Mouse (Mus musculus) midbrain, embryonic 11.5 days (tissue): ENCODE data around the gene Bglap. TPM values are rescaled to one million over a fixed set of nuclear protein-coding genes. Genes with fewer than 3 reads are reported as not detected.

ENCODE experiments used
- ATAC-seq: fragments of 200-750 bp; cut with Nextera tagmentation; 2 replicates; pipeline ENCODE4 v1.8.0; 2017; ENCODE audit warnings: moderate TSS enrichment, moderate library complexity; ENCODE audit not compliant: low FRiP score
- DNase-seq: peaks from one replicate; pipeline ENCODE4 v3.0.0; 2015; ENCODE audit warnings: low spot score; ENCODE audit errors: missing footprints
- H3K27ac ChIP-seq: fragments of 300-500 bp; sonication (generic); 2 replicates; pipeline ENCODE4 v1.5.1; 2014; ENCODE audit warnings: low read depth, low read length
- H3K27me3 ChIP-seq: fragments of 300-500 bp; sonication (generic); 2 replicates; pipeline ENCODE4 v1.6.1; 2014; ENCODE audit warnings: mild to moderate bottlenecking, low read length, moderate library complexity, mixed read lengths; ENCODE audit not compliant: control insufficient read depth, insufficient read depth
- H3K36me3 ChIP-seq: fragments of 300-500 bp; sonication (generic); 2 replicates; pipeline ENCODE4 v1.6.1; 2014; ENCODE audit warnings: mild to moderate bottlenecking, low read length, moderate library complexity, mixed read lengths; ENCODE audit not compliant: control insufficient read depth, insufficient read depth
- H3K4me1 ChIP-seq: fragments of 300-500 bp; sonication (generic); 2 replicates; pipeline ENCODE4 v1.6.1; 2014; ENCODE audit warnings: low read length; ENCODE audit not compliant: control insufficient read depth, insufficient read depth
- H3K4me2 ChIP-seq: fragments of 300-500 bp; sonication (generic); 2 replicates; pipeline ENCODE4 v1.6.1; 2014; ENCODE audit warnings: mild to moderate bottlenecking, moderate library complexity
- H3K4me3 ChIP-seq: fragments of 300-500 bp; sonication (generic); 2 replicates; pipeline ENCODE4 v1.5.1; 2014; ENCODE audit warnings: low read depth, low read length
- H3K9ac ChIP-seq: fragments of 300-500 bp; sonication (generic); 2 replicates; pipeline ENCODE4 v1.6.1; 2014; ENCODE audit warnings: low read length
- H3K9me3 ChIP-seq: fragments of 300-500 bp; sonication (generic); 2 replicates; pipeline ENCODE4 v1.6.1; 2016; ENCODE audit warnings: low read length; ENCODE audit not compliant: control insufficient read depth
- WGBS: fragments of 180-500 bp; shearing (Covaris S2); extraction: QIAGEN DNeasy Blood & Tissue Kit; methylation state at CpG from one replicate; pipeline ENCODE4 v1.1.7; 2014; 5-methylcytosine and 5-hydroxymethylcytosine counted together
- polyA plus RNA-seq: library from polyadenylated mRNA; unstranded; fragments of >200 nt; fragmentation: Nextera tagmentation; extraction: Ambion mirVana; gene quantifications from 2 replicates; pipeline ENCODE4 v1.2.1, GENCODE M21; 2014

Bglap gene
- polyA plus RNA-seq, 1 experiment from 2014 or later, result 0.48 TPM

- DNase-seq (no peak), ATAC-seq (no peak)
- Histone ChIP-seq H3K9ac (no peak overlapping the region), H3K4me3 (no peak overlapping the region), H3K9me3 (no peaks in the 10 kb centered on the region), H3K27me3 (no peaks in the 10 kb centered on the region), H3K4me1 (peaks cover 10% of the 10 kb centered on the region), H3K36me3 (peaks cover 4% of the 10 kb centered on the region), H3K4me2 (peak overlapping the region; percentile 71; the same call in 1 of the 2 replicates), H3K27ac (no peak overlapping the region)
- 93% methylated on average over 11 of the region's 11 CpGs for WGBS
Observed at GRCm38 (mm10) chr3:88337367-88338020, 46.8 kb downstream of the Bglap start.

- H3K4me2 ChIP-seq, result peak within 1 kb of the TSS; percentile 71
- ATAC-seq (peak; percentile 95), DNase-seq (peak; percentile 99)
- no peaks in the 10 kb centered on the region for H3K27me3 ChIP-seq
- H3K9ac ChIP-seq, result peak within 1 kb of the TSS; percentile 97
- peak within 1 kb of the TSS; percentile 86 for H3K27ac ChIP-seq
- H3K9me3 ChIP-seq, result no peaks in the 10 kb centered on the region
- 3% methylated on average over 53 of the region's 66 CpGs for whole genome bisulfite sequencing
- peaks cover 10% of the 10 kb centered on the region for H3K4me1 ChIP-seq
- no peaks in the 10 kb centered on the region for H3K36me3 ChIP-seq
- peak within 1 kb of the TSS; percentile 84 for H3K4me3 ChIP-seq
Observed at GRCm38 (mm10) chr3:88336058-88337013, 47.9 kb downstream of the Bglap start, which contains the start of the genes Tmem79 and Smg5. Gene Tmem79 (minus strand): TSS chr3:88336148. Gene Smg5 (plus strand): TSS chr3:88336260.

- Histone ChIP-seq H3K36me3 (no peaks in the 10 kb centered on the region), H3K4me2 (peak overlapping the region; percentile 71), H3K4me3 (peak overlapping the region; percentile 84), H3K4me1 (peaks cover 10% of the 10 kb centered on the region), H3K9me3 (no peaks in the 10 kb centered on the region), H3K27ac (peak overlapping the region; percentile 86), H3K27me3 (no peaks in the 10 kb centered on the region), H3K9ac (peak overlapping the region; percentile 97)
- 1% methylated on average over 27 of the region's 27 CpGs for whole genome bisulfite sequencing
- DNase-seq (peak; percentile 87), ATAC-seq (peak; percentile 61)
Observed at GRCm38 (mm10) chr3:88335436-88336053, 48.7 kb downstream of the Bglap start.

GRCm38 (mm10) chr3:88334902-88335435 lies 49.3 kb downstream of the Bglap start:
- Histone ChIP-seq H3K4me2 (peak overlapping the region; percentile 71), H3K27ac (no peak overlapping the region), H3K36me3 (no peaks in the 10 kb centered on the region), H3K4me3 (peak overlapping the region; percentile 84), H3K4me1 (peaks cover 10% of the 10 kb centered on the region), H3K27me3 (no peaks in the 10 kb centered on the region), H3K9me3 (no peaks in the 10 kb centered on the region), H3K9ac (peak overlapping the region; percentile 97)
- 38% methylated on average over 3 of the region's 3 CpGs for WGBS
- DNase-seq (no peak), ATAC-seq (no peak)

- ATAC-seq (no peak), DNase-seq (no peak)
- H3K36me3 ChIP-seq, result no peaks in the 10 kb centered on the region; the same call in 1 of the 2 replicates
- no peak overlapping the region for H3K9ac ChIP-seq
- H3K4me2 ChIP-seq, result no peak overlapping the region
- H3K27me3 ChIP-seq, result no peaks in the 10 kb centered on the region
- H3K4me3 ChIP-seq, result no peak overlapping the region
- peaks cover 10% of the 10 kb centered on the region for H3K4me1 ChIP-seq
- WGBS, result 61% methylated on average over 12 of the region's 12 CpGs
- no peak overlapping the region for H3K27ac ChIP-seq
- H3K9me3 ChIP-seq, result no peaks in the 10 kb centered on the region
Observed at GRCm38 (mm10) chr3:88334029-88334658, 50.1 kb downstream of the Bglap start.

Other genes starting within 250 kb of the Bglap start
- 9.0 and 10.9 TPM in 2 replicates for gene Mef2d, start 242.1 kb downstream of the Bglap start, polyA plus RNA-seq
- 0.15 TPM in 1 of 2 replicates, not detected in the other for gene Rhbg, start 129.8 kb downstream of the Bglap start, polyA plus RNA-seq
- gene Gm38392, start 97.3 kb downstream of the Bglap start, polyA plus RNA-seq, result 0.11 TPM in 1 of 2 replicates, not detected in the other
- 7.5 and 7.9 TPM in 2 replicates for gene Tsacc, start 87.5 kb downstream of the Bglap start, polyA plus RNA-seq
- gene Cct3, start 87.3 kb downstream of the Bglap start, polyA plus RNA-seq, result 746 and 783 TPM in 2 replicates
- 70.2 and 73.7 TPM in 2 replicates for gene Glmp, start 59.4 kb downstream of the Bglap start, polyA plus RNA-seq
- 0.90 and 1.4 TPM in 2 replicates for gene Tmem79, start 48.3 kb downstream of the Bglap start, polyA plus RNA-seq
- 45.8 and 46.8 TPM in 2 replicates for gene Smg5, start 48.2 kb downstream of the Bglap start, polyA plus RNA-seq
- gene Paqr6, start 19.9 kb downstream of the Bglap start, polyA plus RNA-seq, result 0.15 and 0.29 TPM in 2 replicates
- gene Bglap3, start 11.7 kb downstream of the Bglap start, polyA plus RNA-seq, result 0.08 and 0.12 TPM in 2 replicates
- gene Bglap2, start 5.8 kb downstream of the Bglap start, polyA plus RNA-seq, result not detected in 2 replicates
- gene Pmf1, start 25.9 kb upstream of the Bglap start, polyA plus RNA-seq, result 128 and 132 TPM in 2 replicates
- 20.8 and 22.3 TPM in 2 replicates for gene Slc25a44, start 40.7 kb upstream of the Bglap start, polyA plus RNA-seq
- 6.3 and 6.8 TPM in 2 replicates for gene Sema4a, start 76.7 kb upstream of the Bglap start, polyA plus RNA-seq
- gene Lmna, start 125.5 kb upstream of the Bglap start, polyA plus RNA-seq, result 17.9 and 21.2 TPM in 2 replicates
- gene Mex3a, start 147.9 kb upstream of the Bglap start, polyA plus RNA-seq, result 44.5 and 45.1 TPM in 2 replicates
- gene Rab25, start 163.8 kb upstream of the Bglap start, polyA plus RNA-seq, result 0.25 and 0.86 TPM in 2 replicates
- 87.2 and 103 TPM in 2 replicates for gene Lamtor2, start 168.6 kb upstream of the Bglap start, polyA plus RNA-seq
- 72.4 and 73.0 TPM in 2 replicates for gene Ubqln4, start 169.3 kb upstream of the Bglap start, polyA plus RNA-seq
- 154 and 157 TPM in 2 replicates for gene Ssr2, start 191.4 kb upstream of the Bglap start, polyA plus RNA-seq
- gene Arhgef2, start 221.5 kb upstream of the Bglap start, polyA plus RNA-seq, result 99.0 and 117 TPM in 2 replicates